Mouse (Mus musculus) right cerebral cortex, adult 18-20 months (tissue): ENCODE data around the gene Dglucy.

Source experiments
- DNase-seq: peaks from one replicate; pipeline ENCODE4 v3.0.0; 2022; ENCODE audit warnings: mixed read lengths

The Dglucy gene

DNA sequence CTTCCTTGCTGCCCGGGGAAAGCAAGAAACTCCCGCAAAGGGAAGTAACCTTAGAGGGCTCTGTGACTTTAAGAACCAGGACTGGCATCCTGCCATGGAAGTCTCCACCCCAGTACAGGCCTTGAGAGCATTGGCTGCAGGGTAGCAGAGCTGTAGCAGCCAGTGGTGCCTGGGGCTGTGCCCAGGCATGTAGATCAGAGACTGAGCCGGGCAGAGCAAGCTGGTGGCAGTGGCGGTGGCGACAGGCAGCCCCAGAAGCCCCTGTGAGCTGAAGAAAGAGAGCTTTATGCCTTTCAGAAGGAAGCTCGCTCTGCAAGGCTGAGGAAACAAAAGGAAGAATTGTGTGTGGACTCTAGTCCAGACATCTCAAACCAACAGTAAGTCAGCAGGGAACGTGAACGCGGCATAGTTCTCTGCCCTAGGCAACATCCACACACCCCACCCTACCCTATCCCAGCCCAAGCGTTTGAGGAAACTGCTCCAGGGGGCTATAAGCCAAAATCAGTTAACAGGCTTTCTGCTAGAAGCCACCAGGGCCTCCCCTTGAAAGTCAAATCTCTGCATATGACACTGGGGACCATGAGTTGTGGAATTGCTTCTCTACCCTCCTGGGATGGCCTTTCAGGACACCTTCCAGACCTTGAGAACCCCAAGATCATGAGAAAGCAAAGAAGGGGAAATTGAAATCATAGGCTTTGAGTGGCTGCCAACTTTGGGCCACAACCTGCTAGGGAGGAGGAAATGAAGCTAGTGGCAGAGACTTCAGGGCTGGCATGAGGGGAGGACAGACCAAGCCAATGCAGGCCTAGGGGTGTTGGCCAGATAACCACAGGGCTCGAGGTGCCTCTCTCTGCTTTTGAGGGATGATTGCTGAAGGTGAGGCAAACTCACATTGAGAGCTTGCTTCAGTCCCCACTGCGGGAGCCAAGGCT lies at the start of gene Dglucy:
Gene Dglucy, plus strand, starts transcription at position 124 of the 932 bp plus-strand sequence.
- DNase-seq = peak; percentile 87

DNA sequence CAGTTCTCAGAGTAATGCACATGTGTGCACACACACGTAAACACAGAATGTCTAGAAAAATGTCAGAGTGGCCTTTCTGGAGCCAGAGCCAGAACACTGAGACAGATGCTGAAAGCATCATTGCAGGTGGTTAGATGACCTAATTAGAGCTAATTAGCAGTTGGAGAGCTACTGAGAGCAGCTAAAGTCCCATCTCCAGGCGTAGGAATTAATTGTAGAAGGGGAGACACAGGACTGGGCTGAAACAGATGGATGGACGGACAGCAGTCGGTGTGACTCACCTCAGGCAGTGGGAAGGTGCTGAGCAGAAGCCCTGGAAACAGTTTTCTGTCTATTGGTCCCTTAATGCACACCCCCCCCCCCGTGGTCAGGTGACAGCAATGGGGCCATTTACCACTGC lies 43.7 kb upstream of the Dglucy start:
- DNase-seq = no peak

DNA sequence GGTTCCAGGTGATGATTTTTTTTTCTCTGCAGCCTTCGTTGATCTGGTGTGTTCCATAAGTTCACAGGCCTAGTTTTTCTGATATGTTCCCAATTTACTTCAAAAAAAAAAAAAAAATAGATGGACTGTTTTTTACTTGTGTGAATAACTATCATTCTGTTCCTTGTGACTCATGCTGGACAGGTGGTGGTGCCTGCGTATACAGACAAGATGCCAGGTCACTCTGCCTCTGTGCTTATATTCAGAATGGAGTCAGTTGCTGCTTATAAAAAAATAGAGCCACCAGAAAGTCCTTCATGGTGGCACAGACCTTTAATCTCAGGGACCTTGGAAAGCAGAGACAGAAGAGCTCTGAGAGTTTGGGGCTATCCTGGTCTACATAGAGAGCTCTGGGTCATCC lies 43.3 kb upstream of the Dglucy start:
- DNase-seq = no peak

DNA sequence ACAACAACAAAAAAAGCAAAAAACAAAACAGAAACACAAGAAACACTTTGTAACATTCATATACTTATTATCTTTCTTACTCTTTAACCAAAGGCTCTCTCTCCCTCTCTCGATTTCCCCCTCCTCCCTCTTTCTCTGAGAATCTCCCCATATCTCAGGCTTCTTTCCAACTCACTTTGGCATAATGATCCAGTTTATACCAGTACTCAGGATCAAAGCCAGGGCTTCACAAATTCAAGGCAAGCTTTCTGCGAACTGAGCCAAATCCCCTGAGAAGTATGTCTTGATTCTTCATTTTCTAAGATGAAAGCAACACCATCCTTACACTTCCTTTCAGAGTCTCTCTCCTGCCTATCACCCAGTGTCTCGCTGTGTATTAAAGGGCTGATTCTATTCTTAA lies 40.4 kb upstream of the Dglucy start:
- DNase-seq = no peak

DNA sequence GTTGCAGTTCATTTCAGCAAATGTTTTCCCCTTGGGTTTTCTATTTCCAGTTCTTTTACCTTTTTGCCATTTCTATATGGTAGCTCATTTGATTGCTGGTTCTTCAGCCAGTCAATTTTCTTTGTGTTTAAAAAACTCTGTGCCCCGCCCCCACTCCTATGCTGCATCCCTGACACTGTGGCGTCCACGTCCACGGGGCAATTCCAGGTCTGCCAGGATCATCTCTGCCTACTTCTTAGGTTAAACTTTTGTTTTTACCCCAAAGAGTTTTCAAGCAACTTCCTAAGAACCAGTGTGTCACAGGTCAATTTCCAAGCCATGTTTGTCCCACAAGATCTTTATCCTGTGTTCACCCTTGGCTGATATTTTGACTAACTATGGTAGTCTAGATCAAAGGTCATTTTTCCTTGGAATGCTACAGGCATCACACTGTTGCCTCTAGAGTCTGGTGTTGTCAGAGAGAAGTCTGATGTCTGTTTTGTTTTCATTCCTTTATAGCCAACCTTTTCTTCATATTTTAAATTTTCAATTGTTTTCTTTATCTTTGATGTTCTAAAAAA lies 39.8 kb upstream of the Dglucy start:
- DNase-seq = no peak

DNA sequence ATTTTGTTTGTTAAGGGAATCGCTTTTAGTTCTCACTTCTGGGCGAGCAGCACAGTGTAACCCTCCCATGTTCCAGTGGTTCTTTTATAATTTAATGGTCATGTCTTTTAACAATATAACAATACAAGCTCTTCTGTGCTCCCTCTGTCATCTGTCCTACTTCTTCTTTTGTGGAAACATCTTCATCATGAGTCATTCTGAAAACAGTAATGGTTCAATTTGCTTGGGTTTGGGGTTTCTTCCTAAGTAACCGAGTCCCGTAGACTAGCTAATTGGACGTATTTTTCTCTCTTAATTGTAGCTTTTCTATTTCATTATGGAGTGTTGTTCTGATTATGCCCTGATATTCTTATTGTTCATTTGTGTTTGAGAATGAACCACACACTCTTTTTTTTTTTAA lies 38.5 kb upstream of the Dglucy start:
- no peak for DNase-seq

DNA sequence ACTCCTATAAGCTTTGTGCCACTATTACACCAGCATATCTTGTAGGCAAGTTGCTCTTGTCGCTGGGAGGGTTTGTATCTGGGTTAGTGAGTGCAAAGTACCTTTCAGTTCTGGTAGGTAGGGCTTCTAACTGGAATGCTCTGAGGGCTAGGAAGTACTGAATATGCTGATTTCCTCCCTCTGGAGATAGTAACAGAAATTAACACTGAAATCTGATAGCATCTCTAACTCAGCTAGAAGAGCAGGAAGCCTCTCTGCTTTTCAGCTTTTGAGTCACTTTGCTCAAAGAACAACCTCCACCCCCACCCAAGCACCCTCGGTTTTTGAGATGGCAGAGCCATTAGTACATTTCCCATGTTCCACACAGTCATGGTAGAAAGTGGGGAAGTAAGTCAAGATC lies 36.4 kb upstream of the Dglucy start:
- DNase-seq = no peak

DNA sequence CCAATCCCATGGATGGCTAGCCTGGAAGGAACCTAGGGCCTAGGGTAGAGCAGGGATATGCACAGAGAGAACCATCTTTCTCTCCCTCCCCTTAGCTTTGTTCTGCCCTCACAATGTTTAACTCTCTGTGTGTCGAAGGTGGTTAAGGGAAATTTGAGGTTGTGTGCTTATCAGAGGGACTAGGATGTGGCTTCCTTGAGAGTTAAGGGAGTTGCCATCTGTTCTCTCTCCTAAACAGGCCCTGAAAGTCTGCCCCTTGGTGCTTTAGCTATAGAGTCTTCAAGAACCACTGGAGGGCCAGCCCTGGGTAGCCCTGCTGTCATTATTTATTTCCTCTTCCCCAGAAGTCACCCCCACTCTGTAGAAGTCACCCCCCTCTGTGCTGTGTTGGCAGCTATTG lies 25.9 kb upstream of the Dglucy start:
- no peak for DNase-seq

DNA sequence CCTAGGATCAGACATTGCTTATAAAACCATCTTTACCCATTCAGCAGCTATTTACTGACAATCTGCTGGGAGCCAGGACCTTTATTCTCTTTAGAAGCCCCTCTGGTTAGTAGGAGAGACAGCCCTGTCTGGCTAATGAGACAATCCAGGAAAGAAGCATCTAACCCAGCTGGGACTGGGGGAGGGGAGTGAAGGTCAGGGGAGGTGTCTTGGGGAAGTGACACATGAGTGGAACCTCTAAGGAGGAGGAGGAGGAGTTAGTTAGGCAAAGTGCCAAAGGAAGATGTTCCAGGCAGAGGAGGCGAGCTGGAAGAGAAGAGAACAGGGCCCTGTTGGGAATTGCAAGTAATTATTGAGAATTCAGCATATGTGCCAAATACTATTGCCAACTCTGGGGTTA lies 25.1 kb upstream of the Dglucy start:
- DNase-seq = no peak

DNA sequence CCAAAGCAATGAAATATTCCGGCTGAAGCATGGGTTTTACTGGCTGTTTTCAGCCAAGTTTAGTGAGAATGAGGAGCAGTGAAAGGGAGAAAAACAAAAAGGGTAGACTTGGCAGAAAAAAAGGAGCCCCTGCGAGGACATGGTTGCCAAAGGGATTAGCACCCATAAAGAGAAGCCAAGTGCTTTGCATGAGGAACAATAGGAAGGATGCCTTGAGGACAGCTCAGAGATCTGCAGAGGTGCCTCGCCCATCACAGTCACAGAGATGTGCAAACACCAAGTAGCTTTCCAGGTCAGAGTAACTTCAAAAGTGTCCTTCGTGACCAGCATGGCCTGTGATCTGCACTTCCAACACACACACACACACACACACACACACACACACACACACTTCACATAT lies 21.4 kb upstream of the Dglucy start:
- no peak for DNase-seq

DNA sequence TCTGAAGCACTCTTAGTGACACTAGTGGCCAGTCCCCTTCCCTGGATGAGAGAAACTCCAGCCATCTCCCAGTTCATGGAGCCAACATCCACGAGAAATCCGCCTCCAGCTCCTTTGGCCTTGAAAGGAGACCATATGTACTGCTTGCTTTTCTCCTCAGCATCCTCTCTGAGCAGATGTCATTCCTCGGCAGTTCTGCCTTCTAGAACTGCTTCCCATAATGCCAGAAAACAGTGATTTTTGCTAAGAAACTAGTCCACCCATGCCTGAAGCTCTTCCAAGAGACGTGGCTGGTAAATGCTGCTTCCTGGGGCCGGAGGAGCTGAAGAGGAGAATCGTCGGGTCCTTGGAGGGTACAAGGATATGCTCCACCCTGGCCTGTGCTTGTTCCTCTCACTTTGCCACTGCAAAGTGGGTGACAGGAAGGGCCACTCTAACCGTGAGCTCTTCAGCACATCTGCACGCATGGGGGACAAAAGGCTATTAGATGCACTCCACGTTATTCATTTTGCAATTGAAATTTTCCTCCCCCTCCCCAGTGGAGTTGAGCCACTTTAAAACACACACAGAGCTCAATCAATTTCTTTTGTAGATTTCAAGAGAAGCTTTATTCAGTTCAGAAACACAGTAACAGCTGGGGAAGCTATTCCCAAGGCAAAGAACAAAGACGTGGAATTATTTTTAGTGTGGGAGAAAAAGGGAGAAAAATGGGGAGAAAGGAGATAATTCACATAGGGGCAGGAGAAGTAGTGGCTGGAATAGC lies 16.0 kb upstream of the Dglucy start:
- peak; percentile 67 for DNase-seq

DNA sequence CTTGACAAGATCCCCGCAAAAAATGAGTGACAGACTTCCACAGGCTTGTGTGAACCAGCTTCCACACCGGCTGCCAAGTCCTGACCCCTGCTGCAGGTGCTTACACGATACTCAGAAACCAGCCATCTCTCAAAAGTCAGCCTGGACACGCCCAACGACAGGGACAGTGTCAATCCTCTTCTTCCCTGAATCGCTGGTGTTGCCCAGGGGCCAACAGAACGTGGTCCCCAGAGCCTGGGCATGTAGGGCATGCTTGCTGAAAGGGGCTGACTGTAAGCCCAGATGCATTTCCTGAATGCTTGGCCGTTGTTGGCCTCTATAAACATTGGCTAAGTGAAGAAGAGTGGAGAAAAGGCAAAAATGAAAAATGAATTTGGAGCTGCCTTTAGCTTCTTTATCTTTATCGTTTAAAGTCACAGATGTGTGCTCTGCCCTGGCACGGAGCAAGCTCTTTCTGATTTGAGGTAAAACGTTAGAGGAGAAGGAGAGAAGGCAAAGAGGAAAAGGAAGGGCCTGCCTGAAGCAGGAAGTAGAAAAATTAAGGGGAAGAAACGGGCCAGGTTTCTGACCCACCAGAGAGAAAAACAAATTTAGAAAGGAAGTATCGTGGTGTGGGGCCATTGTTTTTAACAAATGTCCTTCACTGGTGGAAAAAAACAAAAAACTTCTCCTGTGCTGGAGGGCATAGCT lies 14.4 kb upstream of the Dglucy start:
- DNase-seq = no peak

DNA sequence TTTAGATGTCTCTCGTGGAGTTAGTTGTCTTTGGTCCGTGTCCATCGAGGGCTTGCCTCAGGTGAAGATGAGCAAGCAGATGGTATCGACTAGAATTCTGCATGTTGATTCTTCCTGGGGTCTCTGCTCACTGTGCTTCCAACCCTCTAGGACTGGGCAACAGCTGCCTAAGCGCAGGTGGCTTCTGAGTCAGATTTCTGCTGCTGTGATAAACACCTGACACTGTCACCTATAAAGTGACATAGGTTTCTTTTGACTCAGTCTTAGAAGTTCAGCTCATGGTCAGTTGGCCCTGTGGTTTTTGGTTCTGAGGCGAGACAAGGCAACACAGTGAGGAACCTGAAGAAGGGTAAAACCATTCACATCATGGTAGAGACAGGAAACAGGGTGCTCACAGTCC lies 9.0 kb upstream of the Dglucy start:
- no peak for DNase-seq

DNA sequence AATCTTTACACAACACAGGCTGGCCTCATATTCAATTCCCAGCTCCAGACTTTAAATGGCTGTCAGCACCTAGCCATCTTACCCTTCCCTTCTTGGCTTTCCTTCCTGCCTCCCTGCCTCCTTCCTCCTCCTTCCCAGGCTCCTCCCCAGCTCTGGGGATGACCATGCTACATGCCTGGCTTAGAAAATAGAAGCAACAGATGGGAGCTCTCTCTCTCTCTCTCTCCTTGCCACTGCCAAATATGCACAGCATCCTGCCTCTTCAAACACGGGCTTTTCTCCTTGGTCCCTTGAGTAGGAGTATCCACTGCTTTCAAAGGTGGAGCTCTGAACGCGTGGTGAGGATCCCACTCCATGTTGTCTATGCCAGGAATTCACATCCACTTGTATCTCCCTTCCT lies 8.1 kb upstream of the Dglucy start:
- DNase-seq = peak; percentile 31

DNA sequence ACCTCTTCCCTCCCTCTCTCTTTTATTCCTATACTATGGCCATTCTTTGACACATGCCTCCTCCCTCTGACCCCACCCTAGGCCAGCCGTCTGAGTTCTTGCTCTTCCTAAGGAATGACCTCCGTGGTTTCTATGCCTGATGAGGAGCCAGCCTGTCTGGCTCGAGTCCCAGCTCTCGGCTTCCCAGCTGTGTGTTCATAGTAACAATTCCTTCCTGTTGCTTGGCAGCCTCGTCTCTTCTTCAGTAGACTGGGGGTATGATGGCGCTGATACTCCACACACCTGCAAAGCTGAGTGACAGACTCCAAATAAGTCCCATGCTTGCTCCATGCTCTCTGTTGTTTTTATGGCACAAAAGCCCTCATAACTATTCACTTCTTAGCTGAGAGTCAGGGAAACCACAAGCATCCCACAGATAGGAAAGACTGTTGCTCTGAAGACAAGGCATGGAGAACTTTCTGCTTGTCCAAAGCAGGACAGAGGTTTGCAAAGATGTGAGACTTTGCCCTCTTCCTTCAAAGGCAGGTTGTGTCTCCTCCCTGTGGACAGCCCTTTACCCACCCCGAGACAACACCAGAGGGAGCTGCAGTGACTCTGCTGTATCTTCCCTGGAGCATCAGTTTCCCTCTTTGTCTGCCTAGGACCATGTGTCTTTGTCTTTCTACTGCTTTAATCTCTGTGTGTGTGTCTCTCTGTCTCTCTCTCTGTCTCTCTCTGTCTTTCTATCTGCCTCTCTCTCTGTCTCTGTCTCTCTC lies 6.5 kb upstream of the Dglucy start:
- DNase-seq = peak; percentile 53

DNA sequence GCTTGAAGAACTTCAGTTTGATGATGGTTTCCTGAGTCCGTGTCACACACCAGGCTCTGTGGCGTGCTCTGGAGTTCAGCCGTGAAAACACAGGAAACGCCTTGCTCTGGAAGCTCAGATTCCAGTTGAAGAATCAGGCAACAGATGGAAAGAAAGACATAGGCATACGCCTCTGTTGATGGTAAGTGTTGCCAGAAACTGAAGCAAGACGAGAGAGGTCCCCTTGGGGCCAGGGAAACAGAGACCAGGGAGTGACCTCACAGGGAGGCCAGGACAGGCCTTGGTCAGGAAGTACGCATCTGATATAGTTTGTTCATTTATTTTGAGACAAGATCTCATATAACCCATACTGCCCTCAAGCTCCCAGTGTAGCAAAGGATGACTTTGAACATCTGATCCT lies 4.1 kb upstream of the Dglucy start:
- DNase-seq = no peak

DNA sequence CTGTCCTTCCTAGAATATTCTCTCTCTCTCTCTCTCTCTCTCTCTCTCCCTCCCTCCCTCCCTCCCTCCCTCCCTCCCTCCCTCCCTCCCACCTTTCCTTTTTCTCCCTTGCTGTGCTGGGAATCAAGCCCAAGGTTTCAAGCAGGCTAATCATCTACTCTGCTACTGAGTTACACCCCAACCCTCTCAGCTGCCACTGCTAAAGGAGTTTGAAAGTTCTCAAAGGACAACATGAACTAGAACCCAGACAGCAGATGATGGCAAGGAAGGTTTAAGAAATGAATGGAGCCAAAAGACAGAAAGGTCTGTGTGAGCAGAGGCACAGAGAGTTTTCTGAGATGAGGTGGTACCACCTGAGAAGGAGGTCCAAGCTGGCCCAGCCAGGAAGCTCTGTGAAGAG lies 3.6 kb upstream of the Dglucy start:
- DNase-seq = no peak

DNA sequence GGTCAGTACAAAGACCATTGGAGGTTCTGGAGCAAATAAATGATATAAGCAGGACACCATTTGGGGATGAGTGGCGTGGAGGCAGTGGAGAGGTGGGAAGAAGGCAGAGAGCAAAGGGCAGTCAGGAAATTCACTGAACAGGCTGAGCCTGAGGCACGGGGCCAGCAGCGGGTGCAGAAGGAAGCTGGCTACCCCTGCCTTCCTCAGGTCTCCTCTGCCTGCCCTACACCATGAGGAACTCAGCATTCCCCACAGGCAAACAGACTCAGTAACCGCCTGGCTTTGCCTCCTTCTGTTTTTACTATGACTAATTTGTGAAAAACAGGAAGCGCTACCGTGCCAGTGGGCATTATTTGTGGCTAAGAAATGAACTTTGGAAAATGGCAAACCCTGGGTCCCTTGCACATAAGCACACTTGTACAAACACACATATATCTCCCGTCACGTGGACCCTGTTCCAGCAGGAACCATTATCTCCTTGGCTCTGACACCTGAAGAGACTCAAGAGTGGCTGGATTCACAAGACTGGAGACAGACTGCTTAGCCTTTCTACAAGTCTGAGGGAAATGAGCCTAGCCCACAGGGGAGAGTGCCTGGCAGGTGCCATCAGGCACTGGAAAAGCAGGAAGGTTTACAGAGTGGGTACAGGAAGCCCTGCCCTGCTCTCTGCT lies 2.8 kb upstream of the Dglucy start:
- no peak for DNase-seq

DNA sequence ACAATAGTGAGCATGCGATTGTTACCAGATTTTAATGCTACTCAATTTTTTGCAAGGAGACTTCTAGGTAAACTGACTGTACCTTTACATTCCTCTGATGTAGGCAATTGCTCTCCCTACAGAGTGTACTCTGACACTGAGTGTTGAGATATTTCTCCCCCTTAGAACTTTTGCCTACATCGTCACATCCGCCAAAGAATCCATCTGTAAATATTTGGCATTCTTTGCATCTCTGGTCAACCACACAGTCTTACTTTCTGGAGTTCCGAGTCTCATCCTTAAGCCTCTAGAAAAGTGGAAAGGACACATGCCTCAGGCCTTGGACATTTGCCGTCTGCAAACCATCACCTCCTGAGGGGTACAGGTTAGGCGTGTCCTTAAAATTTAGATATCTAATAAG lies 1.9 kb upstream of the Dglucy start:
- DNase-seq = no peak

DNA sequence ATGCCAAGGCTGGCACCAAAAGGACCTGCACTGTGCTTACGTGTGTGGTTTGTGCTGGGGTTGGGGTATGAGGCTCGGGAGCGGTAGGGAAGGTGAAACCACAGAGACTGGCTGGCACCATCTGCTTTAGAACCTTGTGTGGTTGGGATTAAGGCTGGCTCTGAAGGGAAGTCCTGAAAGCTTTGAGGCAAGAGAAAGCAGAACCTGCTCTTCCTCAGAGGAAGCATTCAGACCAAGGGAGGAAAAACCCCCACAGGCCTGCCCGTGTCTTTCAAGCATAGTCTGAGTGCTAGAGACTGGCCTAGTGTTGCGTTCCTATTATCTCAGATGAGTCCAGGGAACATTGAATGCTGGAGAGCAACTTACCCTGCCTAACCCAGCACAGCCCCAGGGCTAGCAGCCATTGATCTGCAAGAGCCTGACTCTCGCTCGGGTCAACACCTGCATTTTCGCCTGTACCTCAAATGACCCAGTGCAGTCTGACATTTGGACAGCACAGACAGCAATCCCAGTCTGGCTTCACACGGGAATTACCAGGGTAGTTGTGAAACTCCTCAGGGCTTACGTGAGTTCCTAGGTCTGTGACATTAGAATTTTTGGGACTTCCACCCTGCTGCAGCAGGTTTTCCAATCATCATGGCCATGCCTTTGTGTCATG lies 452 bp upstream of the Dglucy start:
- no peak for DNase-seq

DNA sequence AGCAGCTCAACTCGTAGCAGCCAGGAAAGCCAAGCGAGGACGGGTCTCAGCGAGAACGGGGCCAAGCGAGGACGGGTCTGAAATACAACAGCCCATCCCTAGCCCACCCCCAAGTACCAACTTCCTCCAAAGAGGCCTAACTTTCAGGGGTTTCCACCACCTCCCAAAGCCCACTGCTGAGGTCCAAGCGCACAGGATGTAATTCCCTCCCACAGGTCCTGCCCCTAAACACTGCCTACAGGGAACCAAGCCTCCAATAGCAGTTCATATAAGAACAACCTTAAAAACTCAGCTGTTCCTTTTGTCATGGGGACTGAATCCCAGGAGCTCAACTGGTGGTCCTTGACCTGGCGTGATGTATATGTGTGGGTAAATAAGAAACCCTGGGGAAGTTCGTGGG lies 1.6 kb downstream of the Dglucy start:
- no peak for DNase-seq
